Mouse (Mus musculus): Measurements from ENCODE around the gene Krtap28-10.

DNA sequence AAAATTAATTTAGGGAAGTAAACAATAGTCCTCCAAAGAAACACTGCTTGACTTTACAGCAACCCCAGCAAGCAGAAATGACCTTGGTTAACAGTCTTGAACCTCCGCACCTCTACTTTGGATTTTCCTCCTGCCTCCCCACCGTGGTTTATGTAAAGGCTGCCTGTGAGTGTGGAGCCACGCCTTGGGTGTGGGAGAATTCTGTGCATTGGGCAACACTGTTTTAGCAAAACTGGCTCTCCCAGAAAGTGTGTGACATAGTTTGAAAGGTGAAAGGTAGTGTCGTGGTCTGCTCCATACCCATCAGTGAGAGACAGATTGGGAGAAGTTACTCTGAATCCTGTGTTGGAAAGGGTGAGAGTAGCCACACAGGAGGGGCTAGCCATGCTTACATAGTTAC, 3.2 kb downstream of the Krtap28-10 start:
- no peak for TF ChIP-seq CTCF (IDR thresholded peaks at IDR 0.05; ENCODE audit: extremely low read depth, insufficient read length, insufficient replicate concordance, low read depth, low read length)
- TF ChIP-seq POLR2A (IDR thresholded peaks at IDR 0.05; ENCODE audit: low read depth, low read length): no peak
